Mouse (Mus musculus) olfactory bulb, adult 2 months (tissue): Measurements from ENCODE around the gene Kcnk4. TPM values are rescaled to one million over a fixed set of nuclear protein-coding genes. Genes with fewer than 3 reads are reported as not detected.

Experiments used
- H3K27ac ChIP-seq: fragments of 200-500 bp; 2 replicates; pipeline ENCODE4 v1.5.1; 2012; ENCODE audit warnings: low read depth, low read length; ENCODE audit not compliant: insufficient read depth
- H3K4me1 ChIP-seq: fragments of 200-500 bp; 2 replicates; pipeline ENCODE4 v1.6.1; 2012; ENCODE audit warnings: low read length; ENCODE audit not compliant: control insufficient read depth, insufficient read depth
- H3K4me3 ChIP-seq: fragments of 200-500 bp; 2 replicates; pipeline ENCODE4 v1.5.1; 2012; ENCODE audit warnings: mild to moderate bottlenecking, low read depth, low read length, moderate library complexity; ENCODE audit not compliant: insufficient read depth
- CTCF ChIP-seq: fragments of 200-500 bp; IDR thresholded peaks from 2 replicates; pipeline ENCODE4 v1.5.1; 2012; ENCODE audit warnings: low read depth, mild to moderate bottlenecking, low read length, moderate library complexity; ENCODE audit not compliant: insufficient read depth
- POLR2A ChIP-seq: fragments of 200-500 bp; IDR thresholded peaks from 2 replicates; pipeline ENCODE4 v1.6.1; 2012; ENCODE audit warnings: mild to moderate bottlenecking, low read depth, low read length, moderate library complexity; ENCODE audit not compliant: insufficient read depth
- WGBS: fragments of 180-500 bp; shearing (Covaris S2); methylation state at CpG from one replicate; pipeline ENCODE4 v1.1.7; 2018; 5-methylcytosine and 5-hydroxymethylcytosine counted together
- polyA plus RNA-seq: library from polyadenylated mRNA; stranded (reverse); fragments of >200 nt; gene quantifications from 2 replicates; pipeline ENCODE4 v1.2.4, GENCODE M21; 2012; ENCODE audit warnings: low replicate concordance; ENCODE audit not compliant: missing spikeins, insufficient read depth, insufficient read length

Gene Kcnk4
- polyA plus RNA-seq = not detected in 2 replicates

GRCm38 (mm10) chr19:6934195-6934977 lies at the start of gene Kcnk4:
Kcnk4 (minus strand) TSS chr19:6934515.
- WGBS = 11% methylated on average over 23 of the region's 23 CpGs
- no peak within 1 kb of the TSS for H3K27ac ChIP-seq
- peaks cover 38% of the 10 kb centered on the region for H3K4me1 ChIP-seq
- TF ChIP-seq CTCF = no peak
- TF ChIP-seq POLR2A = no peak
- peak within 1 kb of the TSS; percentile 47 for H3K4me3 ChIP-seq

- Histone ChIP-seq H3K4me1 (peaks cover 20% of the 10 kb centered on the region), H3K27ac (no peak overlapping the region), H3K4me3 (no peak overlapping the region)
- 45% methylated on average over 5 of the region's 5 CpGs for WGBS
- no peak for TF ChIP-seq POLR2A
- no peak for TF ChIP-seq CTCF
These were observed 49.3 kb upstream of the Kcnk4 start for GRCm38 (mm10) chr19:6983621-6984020.

- 92% methylated on average over 4 of the region's 4 CpGs for whole genome bisulfite sequencing
- Histone ChIP-seq H3K4me1 (peaks cover 23% of the 10 kb centered on the region), H3K27ac (no peak overlapping the region), H3K4me3 (no peak overlapping the region)
- TF ChIP-seq POLR2A (no peak), CTCF (no peak)
These were observed 47.1 kb upstream of the Kcnk4 start for GRCm38 (mm10) chr19:6981465-6981864.

GRCm38 (mm10) chr19:6980381-6981093 lies 46.2 kb upstream of the Kcnk4 start, which contains the start of gene Fkbp2:
Fkbp2 (minus strand) TSS chr19:6980501.
- Histone ChIP-seq H3K4me1 (peaks cover 26% of the 10 kb centered on the region), H3K27ac (peak within 1 kb of the TSS; percentile 84), H3K4me3 (peak within 1 kb of the TSS; percentile 70)
- WGBS = 1% methylated on average over 38 of the region's 38 CpGs
- no peak for TF ChIP-seq CTCF
- TF ChIP-seq POLR2A = peak; percentile 69

- Histone ChIP-seq H3K4me1 (peaks cover 26% of the 10 kb centered on the region), H3K4me3 (peak overlapping the region; percentile 70), H3K27ac (peak overlapping the region; percentile 84)
- TF ChIP-seq POLR2A (no peak; the same call in 1 of the 2 replicates), CTCF (peak; percentile 85)
- WGBS = 1% methylated on average over 59 of the region's 59 CpGs
These were observed 45.4 kb upstream of the Kcnk4 start for GRCm38 (mm10) chr19:6979486-6980380.

GRCm38 (mm10) chr19:6979001-6979479 lies 44.7 kb upstream of the Kcnk4 start:
- TF ChIP-seq POLR2A (no peak), CTCF (no peak)
- WGBS = 8% methylated on average over 11 of the region's 11 CpGs
- H3K4me1 ChIP-seq = peaks cover 27% of the 10 kb centered on the region
- H3K27ac ChIP-seq = peak overlapping the region; percentile 84
- H3K4me3 ChIP-seq = peak overlapping the region; percentile 70

GRCm38 (mm10) chr19:6978639-6978974 lies 44.3 kb upstream of the Kcnk4 start:
- Histone ChIP-seq H3K27ac (peak overlapping the region; percentile 16; the same call in 1 of the 2 replicates), H3K4me3 (peak overlapping the region; percentile 70; the same call in 1 of the 2 replicates), H3K4me1 (peaks cover 28% of the 10 kb centered on the region)
- TF ChIP-seq POLR2A (no peak), CTCF (no peak)
- 36% methylated on average over 3 of the region's 3 CpGs for WGBS
